Mouse (Mus musculus): Measurements from ENCODE around the gene Klk7. TPM values are rescaled to one million over a fixed set of nuclear protein-coding genes. Genes with fewer than 3 reads are reported as not detected.

Klk7 gene
- not detected in 2 replicates for polyA plus RNA-seq (2016; fragmentation: Nextera tagmentation; extraction: Ambion mirVana)

DNA sequence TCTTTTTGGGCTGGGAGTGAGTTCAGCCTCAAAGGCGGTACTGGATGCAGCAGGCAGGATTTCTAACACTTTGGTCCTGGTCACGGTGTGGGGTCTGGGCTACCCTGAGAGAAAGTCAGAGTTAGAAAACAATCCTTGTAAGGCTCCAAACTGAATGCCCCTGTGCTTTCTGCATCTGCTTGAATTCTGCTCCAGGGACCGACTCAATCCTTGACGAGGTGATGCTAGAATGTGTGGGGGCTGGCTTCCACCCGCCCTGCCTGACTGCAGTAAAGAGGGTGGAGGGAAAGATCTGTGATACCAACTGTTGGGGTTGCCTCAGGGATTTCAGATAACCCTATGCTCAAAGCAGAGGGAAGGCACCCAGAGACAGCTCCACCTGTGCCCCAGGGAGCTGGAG is at the start of gene Klk7:
Klk7 (plus strand) TSS at position 301 of the 400 bp plus-strand sequence.
- no peaks in the 10 kb centered on the region for H3K4me1 ChIP-seq
- 61% methylated on average over 5 of the region's 5 CpGs for WGBS
- ATAC-seq (ENCODE audit: low FRiP score, low read depth): no peak

DNA sequence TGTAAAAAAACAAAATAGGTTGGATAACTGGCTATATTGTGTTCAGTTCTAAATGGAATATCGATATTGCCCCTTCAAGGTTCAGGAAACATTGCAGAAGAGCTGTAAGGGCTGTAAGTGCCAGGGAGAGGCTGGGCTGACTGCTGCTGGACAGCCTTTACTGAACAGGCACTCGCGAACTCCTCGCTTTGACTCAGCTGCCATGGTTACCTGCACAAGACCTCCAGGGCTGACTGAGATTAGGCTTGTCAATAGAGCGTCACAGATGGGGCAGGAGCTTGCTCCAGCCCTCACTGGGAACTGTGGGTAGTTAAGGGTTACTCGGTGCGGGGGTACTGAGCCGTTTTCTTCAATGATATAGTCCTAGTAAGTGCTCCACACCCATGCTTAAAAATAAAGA is 44.6 kb upstream of the Klk7 start:
- H3K4me3 ChIP-seq: no peak overlapping the region
- H3K9me3 ChIP-seq: no peaks in the 10 kb centered on the region
- WGBS: 65% methylated on average over 8 of the region's 8 CpGs
- no peaks in the 10 kb centered on the region for H3K4me1 ChIP-seq
- no peak overlapping the region for H3K9ac ChIP-seq
- H3K27ac ChIP-seq: no peak overlapping the region
- ATAC-seq (ENCODE audit: low FRiP score, low read depth): no peak
- H3K27me3 ChIP-seq (replicated peaks): no peaks in the 10 kb centered on the region
- H3K36me3 ChIP-seq: no peaks in the 10 kb centered on the region
- H3K4me2 ChIP-seq (replicated peaks): no peak overlapping the region

More for the DNA sequence above, at the start of gene Klk7:
- Histone ChIP-seq H3K36me3 (no peaks in the 10 kb centered on the region), H3K27me3 (replicated peaks) (no peaks in the 10 kb centered on the region), H3K4me2 (replicated peaks) (no peak within 1 kb of the TSS), H3K4me3 (no peak within 1 kb of the TSS), H3K9ac (no peak within 1 kb of the TSS), H3K27ac (no peak within 1 kb of the TSS), H3K9me3 (no peaks in the 10 kb centered on the region)

DNA sequence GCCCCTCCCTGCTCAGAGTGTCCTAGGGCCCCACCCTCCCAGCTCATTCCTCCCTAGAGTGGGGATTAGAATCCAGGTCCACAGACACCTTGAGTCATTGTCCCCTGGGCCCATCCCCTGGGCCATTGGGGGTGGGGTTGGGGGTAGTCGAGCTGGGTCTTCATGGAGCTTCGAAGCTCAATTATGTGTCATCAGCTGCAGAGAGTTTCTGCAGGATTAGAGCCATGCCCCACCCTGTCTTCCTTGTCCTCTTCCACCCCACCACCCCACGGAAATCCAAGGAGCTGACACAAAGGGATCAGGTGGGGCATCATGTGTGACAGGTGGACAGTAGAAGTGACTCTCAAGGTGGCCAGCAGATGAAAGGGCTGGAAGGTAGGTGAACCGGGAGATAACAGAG is 42.5 kb upstream of the Klk7 start, which contains the start of gene Klk12:
Klk12 (plus strand) TSS at position 301 of the 400 bp plus-strand sequence.
- H3K4me3 ChIP-seq: no peak within 1 kb of the TSS
- no peaks in the 10 kb centered on the region for H3K27me3 ChIP-seq (replicated peaks)
- 87% methylated on average over 4 of the region's 4 CpGs for WGBS
- H3K4me1 ChIP-seq: no peaks in the 10 kb centered on the region
- H3K9me3 ChIP-seq: no peaks in the 10 kb centered on the region
- ATAC-seq (ENCODE audit: low FRiP score, low read depth): no peak
- H3K36me3 ChIP-seq: no peaks in the 10 kb centered on the region
- H3K27ac ChIP-seq: no peak within 1 kb of the TSS
- no peak within 1 kb of the TSS for H3K9ac ChIP-seq
- H3K4me2 ChIP-seq (replicated peaks): no peak within 1 kb of the TSS

DNA sequence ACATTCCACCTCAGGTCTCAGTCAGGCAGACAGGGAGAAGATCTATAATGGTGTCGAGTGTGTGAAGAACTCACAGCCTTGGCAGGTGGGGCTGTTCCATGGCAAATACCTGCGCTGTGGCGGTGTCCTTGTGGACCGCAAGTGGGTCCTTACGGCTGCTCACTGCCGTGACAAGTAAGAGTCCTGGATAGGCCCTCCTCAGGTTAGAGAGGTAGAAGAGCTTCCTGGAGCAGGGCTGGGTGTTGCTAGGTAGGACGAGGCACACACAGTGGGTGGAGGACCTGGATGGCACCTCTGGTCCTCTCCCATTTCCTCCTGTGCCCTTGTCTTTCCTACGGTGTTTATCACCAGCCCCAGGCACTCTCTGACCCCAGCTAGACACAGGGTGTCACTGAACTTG is 41.5 kb upstream of the Klk7 start:
- H3K4me3 ChIP-seq: no peak overlapping the region
- H3K9me3 ChIP-seq: no peaks in the 10 kb centered on the region
- no peak overlapping the region for H3K27ac ChIP-seq
- no peak overlapping the region for H3K9ac ChIP-seq
- H3K4me2 ChIP-seq (replicated peaks): no peak overlapping the region
- no peaks in the 10 kb centered on the region for H3K36me3 ChIP-seq
- no peaks in the 10 kb centered on the region for H3K4me1 ChIP-seq
- 89% methylated on average over 8 of the region's 8 CpGs for WGBS
- H3K27me3 ChIP-seq (replicated peaks): no peaks in the 10 kb centered on the region
- ATAC-seq (ENCODE audit: low FRiP score, low read depth): no peak

DNA sequence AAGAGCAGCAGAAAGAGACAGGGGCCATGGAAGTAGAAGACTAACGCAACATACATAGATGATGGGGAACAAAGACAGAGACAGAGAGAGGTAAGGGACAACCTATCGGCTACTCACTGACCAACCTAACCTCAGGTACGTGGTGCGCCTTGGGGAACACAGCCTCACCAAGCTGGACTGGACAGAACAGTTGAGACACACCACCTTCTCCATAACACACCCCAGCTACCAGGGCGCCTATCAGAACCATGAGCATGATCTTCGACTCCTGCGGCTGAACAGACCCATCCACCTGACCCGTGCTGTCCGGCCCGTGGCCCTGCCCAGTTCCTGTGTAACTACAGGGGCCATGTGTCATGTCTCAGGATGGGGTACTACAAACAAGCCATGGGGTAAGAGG is 40.4 kb upstream of the Klk7 start:
- no peaks in the 10 kb centered on the region for H3K36me3 ChIP-seq
- no peak overlapping the region for H3K4me3 ChIP-seq
- ATAC-seq (ENCODE audit: low FRiP score, low read depth): no peak
- no peaks in the 10 kb centered on the region for H3K27me3 ChIP-seq (replicated peaks)
- H3K4me2 ChIP-seq (replicated peaks): no peak overlapping the region
- no peaks in the 10 kb centered on the region for H3K4me1 ChIP-seq
- no peaks in the 10 kb centered on the region for H3K9me3 ChIP-seq
- WGBS: 95% methylated on average over 10 of the region's 10 CpGs
- no peak overlapping the region for H3K27ac ChIP-seq
- H3K9ac ChIP-seq: no peak overlapping the region

DNA sequence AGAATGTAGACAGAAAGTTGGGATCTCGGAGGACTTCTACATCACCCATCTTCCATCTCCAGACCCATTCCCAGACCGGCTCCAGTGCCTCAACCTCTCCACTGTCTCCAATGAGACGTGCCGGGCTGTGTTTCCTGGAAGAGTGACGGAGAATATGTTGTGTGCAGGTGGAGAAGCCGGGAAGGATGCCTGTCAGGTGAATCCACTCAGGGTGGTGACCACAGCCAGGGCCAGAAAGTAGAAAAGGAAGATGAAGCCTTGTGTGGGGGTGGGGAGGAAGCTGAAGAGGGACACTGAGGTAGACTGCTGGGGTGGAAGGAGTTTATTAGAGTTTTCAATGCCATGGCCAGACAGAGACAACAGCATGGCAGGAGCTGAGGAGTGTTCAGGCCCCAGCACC is 39.2 kb upstream of the Klk7 start:
- 96% methylated on average over 6 of the region's 6 CpGs for WGBS

DNA sequence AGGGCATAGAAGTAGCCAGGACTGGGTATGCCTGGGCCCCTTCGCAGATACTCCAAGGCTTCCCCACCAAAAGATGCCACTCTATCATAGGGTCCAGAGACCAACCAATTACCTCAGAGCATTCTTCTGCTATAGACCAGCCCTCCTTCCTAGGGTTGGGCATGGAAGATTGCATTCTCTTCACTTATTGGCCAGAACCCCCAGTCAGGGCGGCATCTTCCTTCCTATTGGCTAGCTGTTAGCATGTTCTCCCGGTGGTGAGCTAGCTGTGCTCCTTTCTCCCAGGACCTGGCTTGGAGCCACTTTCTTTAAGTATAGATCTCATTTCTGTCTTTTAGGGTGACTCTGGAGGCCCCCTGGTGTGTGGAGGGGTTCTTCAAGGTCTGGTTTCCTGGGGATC is 38.2 kb upstream of the Klk7 start:
- H3K4me3 ChIP-seq: no peak overlapping the region
- no peaks in the 10 kb centered on the region for H3K36me3 ChIP-seq
- no peaks in the 10 kb centered on the region for H3K27me3 ChIP-seq (replicated peaks)
- no peaks in the 10 kb centered on the region for H3K9me3 ChIP-seq
- no peak overlapping the region for H3K9ac ChIP-seq
- WGBS: 64% methylated on average over 3 of the region's 3 CpGs
- no peak for ATAC-seq (ENCODE audit: low FRiP score, low read depth)
- H3K27ac ChIP-seq: no peak overlapping the region
- no peaks in the 10 kb centered on the region for H3K4me1 ChIP-seq
- no peak overlapping the region for H3K4me2 ChIP-seq (replicated peaks)

More for the DNA sequence above, 39.2 kb upstream of the Klk7 start:
- H3K36me3 ChIP-seq: no peaks in the 10 kb centered on the region
- H3K27ac ChIP-seq: no peak overlapping the region
- H3K27me3 ChIP-seq (replicated peaks): no peaks in the 10 kb centered on the region
- no peak overlapping the region for H3K4me3 ChIP-seq
- no peaks in the 10 kb centered on the region for H3K4me1 ChIP-seq
- no peak overlapping the region for H3K4me2 ChIP-seq (replicated peaks)
- H3K9ac ChIP-seq: no peak overlapping the region
- no peak for ATAC-seq (ENCODE audit: low FRiP score, low read depth)
- H3K9me3 ChIP-seq: no peaks in the 10 kb centered on the region

DNA sequence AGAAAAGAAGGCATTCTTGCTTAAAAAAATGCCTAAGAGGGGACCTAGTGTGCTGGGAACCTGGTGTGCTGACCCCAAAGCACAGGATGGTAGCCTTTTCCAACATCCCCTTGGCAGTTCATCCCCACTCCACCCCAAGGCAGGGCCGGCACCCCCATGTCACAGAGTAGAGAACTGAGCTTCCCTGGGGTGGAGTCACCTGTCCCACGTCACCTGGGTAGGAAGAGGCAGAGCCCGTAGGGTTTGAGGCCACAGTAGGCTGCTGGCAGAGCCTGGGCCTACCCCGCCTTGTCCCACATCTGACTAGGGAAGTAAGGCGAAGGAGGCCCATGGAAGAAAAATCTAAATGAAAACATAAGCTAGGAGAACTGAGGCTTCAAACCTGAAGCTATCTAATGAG is 36.7 kb upstream of the Klk7 start, which contains the start of gene Klk11:
Klk11 (plus strand) TSS at position 241 of the 400 bp plus-strand sequence.
- Histone ChIP-seq H3K9me3 (no peaks in the 10 kb centered on the region), H3K4me2 (replicated peaks) (no peak within 1 kb of the TSS), H3K4me3 (no peak within 1 kb of the TSS), H3K36me3 (no peaks in the 10 kb centered on the region), H3K9ac (no peak within 1 kb of the TSS), H3K4me1 (no peaks in the 10 kb centered on the region), H3K27ac (no peak within 1 kb of the TSS), H3K27me3 (replicated peaks) (no peaks in the 10 kb centered on the region)
- ATAC-seq (ENCODE audit: low FRiP score, low read depth): no peak
- WGBS: 94% methylated on average over 5 of the region's 5 CpGs

DNA sequence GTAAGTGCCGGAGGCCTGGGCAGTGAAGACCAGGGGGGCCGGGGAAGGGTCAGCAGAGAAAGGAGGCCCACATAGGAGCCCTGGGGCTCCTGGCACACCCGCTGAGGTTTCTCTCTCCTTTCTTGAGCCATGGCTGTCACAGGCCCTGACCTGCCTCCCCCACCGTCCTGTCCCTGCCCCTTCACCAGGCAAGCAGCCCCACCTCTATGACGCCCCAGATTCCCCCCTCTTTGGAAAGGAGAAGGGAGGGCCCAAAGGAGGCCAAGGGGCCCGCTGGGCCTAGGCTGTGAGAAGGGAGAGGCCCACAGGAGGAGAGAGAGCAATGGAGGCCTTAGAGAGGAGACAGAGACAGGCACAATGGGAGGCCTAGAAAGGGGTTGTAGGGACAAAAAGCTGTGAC is 36.3 kb upstream of the Klk7 start:
- no peak overlapping the region for H3K4me2 ChIP-seq (replicated peaks)
- H3K27ac ChIP-seq: no peak overlapping the region
- H3K4me1 ChIP-seq: no peaks in the 10 kb centered on the region
- no peaks in the 10 kb centered on the region for H3K36me3 ChIP-seq
- no peak overlapping the region for H3K4me3 ChIP-seq
- H3K9ac ChIP-seq: no peak overlapping the region
- 51% methylated on average over 6 of the region's 6 CpGs for WGBS
- no peaks in the 10 kb centered on the region for H3K27me3 ChIP-seq (replicated peaks)
- ATAC-seq (ENCODE audit: low FRiP score, low read depth): no peak
- no peaks in the 10 kb centered on the region for H3K9me3 ChIP-seq

DNA sequence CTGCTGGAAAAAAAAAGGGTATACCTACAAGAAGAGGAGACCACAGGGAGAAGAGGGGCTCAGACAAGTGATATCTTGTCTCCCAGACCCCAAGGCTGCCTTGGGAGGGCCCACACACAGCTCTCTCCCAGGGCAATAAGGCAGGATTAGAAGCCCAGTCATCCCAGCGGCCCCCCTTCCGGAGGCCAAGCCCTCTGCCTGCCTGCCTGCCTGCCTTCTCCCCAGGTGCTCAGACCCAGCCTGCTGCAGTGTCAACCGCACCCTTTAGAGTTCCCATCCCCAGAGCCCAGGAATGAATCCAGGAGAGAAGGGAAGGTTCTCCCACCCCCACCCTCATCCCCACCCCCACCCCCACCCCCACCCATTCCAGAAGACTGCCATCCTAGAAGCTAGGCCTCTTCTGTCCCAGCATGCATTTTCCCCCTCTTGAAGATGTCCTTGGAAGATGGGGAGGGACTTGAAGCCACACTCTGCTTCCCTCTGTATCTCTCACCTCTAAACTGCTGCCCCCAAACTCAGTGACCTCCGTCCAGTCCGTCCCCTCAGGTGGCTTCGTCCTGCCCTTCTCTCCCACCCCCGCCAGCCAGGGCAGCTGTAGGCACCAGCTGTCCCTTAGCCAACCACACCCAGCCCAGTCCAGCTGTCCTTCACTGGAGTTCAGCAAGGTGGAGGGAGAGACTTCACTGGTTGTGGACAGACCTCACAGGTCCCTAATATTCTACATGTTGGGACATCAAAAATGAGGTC is 35.6 kb upstream of the Klk7 start:
- no peak for ATAC-seq (ENCODE audit: low FRiP score, low read depth)
- WGBS: 52% methylated on average over 7 of the region's 7 CpGs
- Histone ChIP-seq H3K9ac (no peak overlapping the region), H3K27ac (no peak overlapping the region), H3K4me3 (no peak overlapping the region), H3K27me3 (replicated peaks) (no peaks in the 10 kb centered on the region), H3K4me2 (replicated peaks) (no peak overlapping the region), H3K4me1 (no peaks in the 10 kb centered on the region), H3K36me3 (no peaks in the 10 kb centered on the region), H3K9me3 (no peaks in the 10 kb centered on the region)

DNA sequence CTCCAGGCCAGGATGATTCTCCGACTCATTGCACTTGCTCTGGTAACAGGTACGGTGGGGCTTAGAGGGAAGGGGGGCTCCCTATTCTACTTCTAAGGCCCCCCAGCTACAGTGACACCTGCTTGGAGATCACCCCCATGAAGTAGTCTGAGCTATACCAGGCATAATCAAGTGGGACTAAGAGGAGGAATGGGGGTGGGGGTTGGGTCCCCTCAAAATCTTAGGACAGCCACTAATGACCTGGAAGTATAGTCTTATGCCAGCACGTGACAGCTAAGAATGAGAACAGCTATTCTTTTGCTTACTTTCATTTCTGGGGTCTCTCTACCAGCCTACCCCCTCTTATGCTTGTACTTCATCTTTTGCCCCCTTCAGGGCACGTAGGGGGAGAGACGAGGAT is 34.6 kb upstream of the Klk7 start:
- Histone ChIP-seq H3K9me3 (no peaks in the 10 kb centered on the region), H3K27me3 (replicated peaks) (no peaks in the 10 kb centered on the region), H3K9ac (no peak overlapping the region), H3K4me3 (no peak overlapping the region), H3K4me1 (no peaks in the 10 kb centered on the region), H3K4me2 (replicated peaks) (no peak overlapping the region), H3K27ac (no peak overlapping the region), H3K36me3 (no peaks in the 10 kb centered on the region)
- WGBS: 89% methylated on average over 5 of the region's 5 CpGs
- ATAC-seq (ENCODE audit: low FRiP score, low read depth): no peak

DNA sequence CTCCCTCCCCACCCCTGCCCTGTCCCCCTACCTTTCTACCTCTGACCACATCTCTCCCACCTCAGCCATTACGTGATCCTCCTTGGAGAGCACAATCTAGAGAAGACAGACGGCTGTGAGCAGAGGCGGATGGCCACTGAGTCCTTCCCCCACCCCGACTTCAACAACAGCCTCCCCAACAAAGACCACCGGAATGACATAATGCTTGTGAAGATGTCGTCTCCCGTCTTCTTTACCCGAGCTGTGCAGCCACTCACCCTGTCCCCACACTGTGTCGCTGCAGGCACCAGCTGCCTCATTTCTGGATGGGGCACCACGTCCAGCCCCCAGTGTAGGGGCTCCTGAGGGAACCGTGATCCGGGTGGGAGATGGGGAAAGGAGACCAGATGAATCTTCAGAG is 33.7 kb upstream of the Klk7 start:
- no peaks in the 10 kb centered on the region for H3K36me3 ChIP-seq
- H3K27ac ChIP-seq: no peak overlapping the region
- H3K27me3 ChIP-seq (replicated peaks): no peaks in the 10 kb centered on the region
- no peak overlapping the region for H3K4me2 ChIP-seq (replicated peaks)
- H3K4me1 ChIP-seq: peaks cover 2% of the 10 kb centered on the region; the same call in 1 of the 2 replicates
- no peak for ATAC-seq (ENCODE audit: low FRiP score, low read depth)
- H3K9ac ChIP-seq: no peak overlapping the region
- WGBS: 89% methylated on average over 12 of the region's 12 CpGs
- H3K4me3 ChIP-seq: no peak overlapping the region
- H3K9me3 ChIP-seq: no peaks in the 10 kb centered on the region

All from neural tube, embryonic 12.5 days (tissue).